Mouse (Mus musculus) forebrain, embryonic 15.5 days (tissue): ENCODE results near the gene Asic2. TPM values are rescaled to one million over a fixed set of nuclear protein-coding genes. Genes with fewer than 3 reads are reported as not detected.
A peak's percentile ranks its signal among the peaks of the same experiment; 100 is the strongest.

Source experiments
- ATAC-seq: fragments of 200-750 bp; cut with Nextera tagmentation; replicated peaks from 2 replicates; pipeline ENCODE4 v1.8.0; 2017; ENCODE audit warnings: mild to moderate bottlenecking, moderate TSS enrichment, moderate library complexity
- H3K27ac ChIP-seq: fragments of 300-500 bp; sonication (generic); replicated peaks from 2 replicates; pipeline ENCODE4 v1.5.1; 2015; ENCODE audit warnings: mild to moderate bottlenecking, inconsistent platforms
- H3K27me3 ChIP-seq: fragments of 300-500 bp; sonication (generic); 2 replicates; pipeline ENCODE4 v1.6.1; 2015; ENCODE audit warnings: inconsistent platforms
- H3K36me3 ChIP-seq: fragments of 300-500 bp; sonication (generic); 2 replicates; pipeline ENCODE4 v1.6.1; 2015; ENCODE audit warnings: mild to moderate bottlenecking, inconsistent platforms
- H3K4me1 ChIP-seq: fragments of 300-500 bp; sonication (generic); 2 replicates; pipeline ENCODE4 v1.6.1; 2015; ENCODE audit warnings: inconsistent platforms
- H3K4me2 ChIP-seq: fragments of 300-500 bp; sonication (generic); replicated peaks from 2 replicates; pipeline ENCODE4 v1.6.1; 2015; ENCODE audit warnings: mild to moderate bottlenecking, inconsistent platforms
- H3K4me3 ChIP-seq: fragments of 300-500 bp; sonication (generic); 2 replicates; pipeline ENCODE4 v1.5.1; 2015; ENCODE audit warnings: mild to moderate bottlenecking, inconsistent platforms
- H3K9ac ChIP-seq: fragments of 300-500 bp; sonication (generic); replicated peaks from 2 replicates; pipeline ENCODE4 v1.6.1; 2015; ENCODE audit warnings: mild to moderate bottlenecking, inconsistent platforms
- H3K9me3 ChIP-seq: fragments of 300-500 bp; sonication (generic); 2 replicates; pipeline ENCODE4 v1.6.1; 2016; ENCODE audit warnings: inconsistent platforms
- WGBS: fragments of 180-500 bp; shearing (Covaris S2); methylation state at CpG from one replicate; pipeline ENCODE4 v1.1.7; 2015; ENCODE audit warnings: mixed read lengths; 5-methylcytosine and 5-hydroxymethylcytosine counted together
- polyA plus RNA-seq: library from polyadenylated mRNA; unstranded; fragments of >200 nt; fragmentation: Nextera tagmentation; extraction: Ambion mirVana; gene quantifications from 2 replicates; pipeline ENCODE4 v1.2.1, GENCODE M21; 2015

The Asic2 gene
- polyA plus RNA-seq, 1 experiment from 2014 or later: 5.5 TPM

DNA sequence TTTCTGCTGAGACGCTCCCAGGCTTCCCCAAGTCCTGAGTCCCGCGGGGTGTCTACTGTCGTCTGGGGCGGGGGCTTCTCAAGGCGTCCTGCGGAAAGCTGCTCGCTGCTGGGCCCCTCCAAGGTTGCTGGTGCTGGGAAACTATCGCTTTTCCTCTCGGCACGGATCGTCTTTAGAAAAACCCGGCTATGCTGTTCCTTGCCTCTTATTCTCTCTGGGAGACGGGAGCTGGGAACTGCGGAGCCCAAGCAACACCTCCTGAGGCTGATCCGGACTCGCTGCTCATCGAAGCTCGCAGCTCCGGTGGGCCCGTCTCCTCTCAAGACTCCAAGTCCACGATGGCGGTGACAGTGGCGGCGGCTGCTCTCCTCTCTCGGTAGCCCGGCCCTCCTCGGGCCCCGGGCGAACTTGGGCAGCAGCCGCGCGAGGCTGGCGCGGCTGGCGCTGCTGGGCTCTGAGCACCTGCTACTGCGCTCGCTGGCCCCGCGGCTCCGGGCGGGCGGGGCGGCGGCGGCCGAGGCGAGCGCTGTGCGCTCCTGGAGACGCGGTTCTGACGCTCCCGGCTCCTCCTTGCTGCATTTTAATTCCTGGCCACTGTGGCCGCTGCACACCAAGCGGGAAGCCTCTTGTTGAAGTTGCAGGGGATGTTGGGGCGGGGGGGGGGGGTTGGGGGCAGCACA, 815.0 kb downstream of the Asic2 start:
- Histone ChIP-seq H3K4me3 (peak overlapping the region; percentile 71), H3K9ac (peak overlapping the region; percentile 66), H3K27ac (peak overlapping the region; percentile 81), H3K4me1 (peaks cover 38% of the 10 kb centered on the region), H3K9me3 (no peaks in the 10 kb centered on the region), H3K36me3 (no peaks in the 10 kb centered on the region), H3K27me3 (peaks cover 12% of the 10 kb centered on the region; the same call in 1 of the 2 replicates), H3K4me2 (peak overlapping the region; percentile 98)
- peak; percentile 88 for ATAC-seq
- WGBS: under 1% methylated on average over 57 of the region's 57 CpGs

DNA sequence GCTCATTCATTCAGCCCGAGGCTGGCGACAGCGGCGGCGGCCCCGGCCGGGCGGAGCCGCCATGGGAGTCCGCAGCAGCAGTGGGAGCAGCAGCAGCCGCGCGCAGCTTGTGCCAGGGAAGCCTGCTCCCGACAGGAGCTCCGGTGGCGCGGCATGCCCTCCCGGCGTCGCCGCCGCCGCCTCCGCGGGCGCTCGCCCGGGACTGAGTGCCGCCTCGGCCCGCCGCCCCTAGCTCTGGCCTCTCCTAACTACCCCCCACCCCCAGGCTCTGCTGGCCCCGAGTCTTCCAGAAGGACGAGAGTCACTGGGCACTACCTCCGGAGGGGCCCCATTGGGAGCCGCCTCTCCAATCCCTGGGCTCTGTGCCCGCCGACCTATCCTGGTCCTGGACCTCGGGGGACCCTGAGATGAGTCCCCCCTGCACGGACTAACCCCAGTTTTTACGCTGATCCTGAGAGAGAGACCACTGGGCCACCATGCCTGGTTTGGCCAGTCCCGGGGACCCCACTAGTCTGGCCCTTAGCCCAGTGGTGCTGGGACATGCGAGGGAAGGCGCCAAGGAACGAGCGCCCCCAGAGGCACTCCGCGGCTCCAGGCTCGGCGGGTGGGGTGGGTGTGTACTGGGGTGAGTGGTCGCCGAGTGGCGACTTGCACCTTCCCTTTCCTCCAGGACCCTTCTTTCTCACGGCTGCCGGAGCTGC, 815.6 kb downstream of the Asic2 start:
- Histone ChIP-seq H3K4me2 (peak overlapping the region; percentile 98), H3K4me3 (peak overlapping the region; percentile 71), H3K9me3 (no peaks in the 10 kb centered on the region), H3K4me1 (peaks cover 39% of the 10 kb centered on the region), H3K27me3 (peaks cover 12% of the 10 kb centered on the region; the same call in 1 of the 2 replicates), H3K9ac (peak overlapping the region; percentile 66), H3K27ac (peak overlapping the region; percentile 81), H3K36me3 (no peaks in the 10 kb centered on the region)
- peak; percentile 85 for ATAC-seq
- WGBS: under 1% methylated on average over 54 of the region's 55 CpGs

DNA sequence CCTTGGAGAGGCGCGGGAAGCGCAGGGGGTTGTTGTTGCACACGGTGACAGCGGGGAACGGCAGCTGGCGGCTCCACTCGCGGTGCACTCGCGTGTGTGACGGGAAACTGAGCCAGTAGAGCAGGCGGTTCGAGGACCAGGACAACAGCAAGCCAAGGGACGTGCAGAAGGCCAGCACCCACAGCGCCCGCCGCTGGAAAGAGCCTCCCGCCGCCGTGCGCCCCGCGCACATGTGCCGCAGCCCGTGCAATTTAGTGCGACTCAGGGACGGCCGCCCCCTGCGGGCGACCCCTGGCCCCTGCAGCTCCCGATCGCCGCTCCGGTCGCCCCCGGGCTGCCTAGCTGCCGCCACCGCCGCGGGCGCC, 816.3 kb downstream of the Asic2 start:
- H3K36me3 ChIP-seq: no peaks in the 10 kb centered on the region
- peaks cover 39% of the 10 kb centered on the region for H3K4me1 ChIP-seq
- H3K4me3 ChIP-seq: peak overlapping the region; percentile 71
- H3K27me3 ChIP-seq: peaks cover 12% of the 10 kb centered on the region; the same call in 1 of the 2 replicates
- no peaks in the 10 kb centered on the region for H3K9me3 ChIP-seq
- peak; percentile 61 for ATAC-seq
- peak overlapping the region; percentile 98 for H3K4me2 ChIP-seq
- H3K27ac ChIP-seq: peak overlapping the region; percentile 81; the same call in 1 of the 2 replicates
- H3K9ac ChIP-seq: peak overlapping the region; percentile 66
- 2% methylated on average over 25 of the region's 42 CpGs for WGBS

DNA sequence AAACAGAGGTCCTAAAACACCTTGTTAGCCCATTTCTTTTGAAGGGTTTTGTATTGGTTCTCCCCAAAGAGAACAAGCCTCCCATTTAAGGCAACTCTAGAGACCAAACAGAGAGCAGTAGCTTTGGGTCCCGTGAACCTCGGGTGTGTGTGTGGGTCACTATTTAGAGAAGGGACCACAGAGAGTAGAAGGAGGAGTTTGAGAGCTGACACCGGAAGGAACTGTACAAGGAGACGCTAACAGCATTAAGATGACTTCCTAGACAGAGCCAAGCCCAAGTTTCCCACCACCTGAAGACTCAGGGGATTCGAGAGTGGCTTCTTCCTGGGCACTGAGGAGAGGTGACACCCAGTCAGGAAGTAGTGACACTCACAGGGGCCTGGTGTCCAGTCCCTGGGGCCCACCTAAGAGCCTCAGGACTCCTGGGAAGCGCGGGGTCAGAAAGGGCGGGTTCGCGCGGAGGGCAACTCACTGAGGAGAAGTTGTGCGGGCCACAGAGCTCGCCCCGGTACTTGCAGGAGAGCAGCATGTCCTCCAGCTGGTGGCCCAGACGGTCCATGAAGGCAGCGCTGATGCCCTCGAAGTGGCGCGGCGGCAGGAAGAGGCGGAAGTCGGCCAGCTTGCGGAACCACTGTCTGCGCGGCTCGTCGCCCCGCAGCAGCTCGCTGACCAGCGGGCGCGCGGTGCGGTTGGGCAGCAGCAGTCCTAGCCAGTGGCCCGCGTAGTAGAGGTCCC, 816.8 kb downstream of the Asic2 start:
- H3K4me2 ChIP-seq: peak overlapping the region; percentile 98
- peak overlapping the region; percentile 66 for H3K9ac ChIP-seq
- peaks cover 39% of the 10 kb centered on the region for H3K4me1 ChIP-seq
- no peak overlapping the region for H3K27ac ChIP-seq
- peaks cover 12% of the 10 kb centered on the region; the same call in 1 of the 2 replicates for H3K27me3 ChIP-seq
- no peaks in the 10 kb centered on the region for H3K9me3 ChIP-seq
- ATAC-seq: no peak
- no peaks in the 10 kb centered on the region for H3K36me3 ChIP-seq
- 5% methylated on average over 36 of the region's 36 CpGs for WGBS
- peak overlapping the region; percentile 71 for H3K4me3 ChIP-seq

DNA sequence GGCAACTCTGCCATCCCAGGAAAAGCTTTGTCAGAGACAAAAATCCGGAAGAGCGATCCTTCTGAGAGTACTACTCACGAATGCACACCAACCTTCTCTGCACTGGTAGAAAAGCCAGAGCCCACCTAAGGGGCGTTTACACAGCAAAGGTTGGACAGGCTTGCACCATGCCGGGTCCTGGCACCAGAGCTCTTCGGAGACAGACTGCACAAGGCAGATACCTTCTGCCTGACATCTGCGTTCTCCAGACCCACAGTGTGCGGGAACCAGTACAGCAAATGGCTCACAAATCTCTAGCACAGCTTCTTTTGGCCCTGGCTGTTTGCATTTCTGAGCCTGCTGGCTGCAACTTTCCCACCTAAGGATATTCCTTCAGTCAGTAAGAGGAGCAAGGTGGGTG, 817.6 kb downstream of the Asic2 start:
- H3K4me2 ChIP-seq: 0 out of 2 replicates have a peak overlapping the region, but pooled peaks have one; percentile 16
- ATAC-seq: no peak
- H3K4me3 ChIP-seq: no peak overlapping the region
- no peaks in the 10 kb centered on the region for H3K36me3 ChIP-seq
- WGBS: 85% methylated on average over 8 of the region's 8 CpGs
- H3K27ac ChIP-seq: no peak overlapping the region
- peaks cover 39% of the 10 kb centered on the region for H3K4me1 ChIP-seq
- peaks cover 12% of the 10 kb centered on the region; the same call in 1 of the 2 replicates for H3K27me3 ChIP-seq
- H3K9me3 ChIP-seq: no peaks in the 10 kb centered on the region
- H3K9ac ChIP-seq: no peak overlapping the region

DNA sequence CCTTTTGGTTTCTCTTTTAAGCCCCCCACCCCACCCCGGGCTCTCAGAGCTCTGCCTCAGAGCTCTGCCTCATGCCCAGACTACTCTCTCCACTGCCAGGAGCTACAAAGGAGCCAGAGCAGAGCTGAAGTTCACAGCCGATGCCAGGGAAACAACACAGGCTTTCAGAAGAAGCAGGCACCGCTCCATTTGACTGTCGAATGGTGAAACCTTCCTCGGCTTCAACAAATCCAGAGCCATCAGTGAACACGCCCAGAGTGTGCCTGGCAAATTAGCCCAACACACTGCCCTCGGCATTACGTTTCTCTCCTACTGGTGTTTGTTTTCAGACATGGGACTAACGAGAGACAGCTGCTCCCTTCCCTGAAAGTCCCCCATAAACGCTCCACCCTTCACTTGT, 819.8 kb downstream of the Asic2 start:
- H3K9ac ChIP-seq: no peak overlapping the region
- whole genome bisulfite sequencing: 40% methylated on average over 10 of the region's 10 CpGs
- H3K9me3 ChIP-seq: no peaks in the 10 kb centered on the region
- ATAC-seq: no peak
- H3K4me3 ChIP-seq: no peak overlapping the region
- H3K27me3 ChIP-seq: peaks cover 10% of the 10 kb centered on the region; the same call in 1 of the 2 replicates
- no peak overlapping the region; the same call in 1 of the 2 replicates for H3K4me2 ChIP-seq
- no peak overlapping the region for H3K27ac ChIP-seq
- H3K36me3 ChIP-seq: no peaks in the 10 kb centered on the region
- H3K4me1 ChIP-seq: peaks cover 31% of the 10 kb centered on the region

DNA sequence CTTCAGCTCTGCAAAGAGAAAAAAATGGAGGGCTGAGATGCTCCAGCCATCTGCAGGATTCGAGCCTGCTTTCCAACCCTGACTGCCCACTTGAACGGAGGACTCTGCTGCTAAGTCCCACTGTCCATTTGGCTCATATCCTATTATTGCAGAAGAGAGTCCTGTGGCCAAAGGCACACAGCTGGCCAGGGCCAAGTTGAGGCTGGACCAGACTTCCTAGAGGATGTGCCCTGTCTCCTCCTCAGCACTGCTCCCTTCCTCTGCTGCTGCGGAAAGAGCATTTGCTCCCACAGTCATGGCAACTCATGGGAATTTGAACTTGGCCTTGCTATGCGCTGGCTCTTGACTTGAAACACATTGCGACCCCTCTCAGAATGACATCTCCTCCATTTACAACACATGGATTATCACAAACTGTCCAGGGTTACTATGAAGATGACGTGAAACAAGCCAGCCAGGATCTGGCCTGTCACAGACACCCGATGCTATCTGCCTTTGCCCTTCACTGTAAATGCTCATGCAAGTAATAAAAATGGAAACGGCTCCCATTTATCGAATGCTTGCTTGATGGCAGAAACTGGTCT, 821.6 kb downstream of the Asic2 start:
- Histone ChIP-seq H3K36me3 (no peaks in the 10 kb centered on the region), H3K27ac (no peak overlapping the region), H3K9me3 (no peaks in the 10 kb centered on the region), H3K9ac (no peak overlapping the region), H3K4me2 (no peak overlapping the region), H3K4me3 (no peak overlapping the region), H3K27me3 (peaks cover 10% of the 10 kb centered on the region; the same call in 1 of the 2 replicates), H3K4me1 (peaks cover 18% of the 10 kb centered on the region)
- ATAC-seq: no peak
- 89% methylated on average over 9 of the region's 9 CpGs for WGBS

DNA sequence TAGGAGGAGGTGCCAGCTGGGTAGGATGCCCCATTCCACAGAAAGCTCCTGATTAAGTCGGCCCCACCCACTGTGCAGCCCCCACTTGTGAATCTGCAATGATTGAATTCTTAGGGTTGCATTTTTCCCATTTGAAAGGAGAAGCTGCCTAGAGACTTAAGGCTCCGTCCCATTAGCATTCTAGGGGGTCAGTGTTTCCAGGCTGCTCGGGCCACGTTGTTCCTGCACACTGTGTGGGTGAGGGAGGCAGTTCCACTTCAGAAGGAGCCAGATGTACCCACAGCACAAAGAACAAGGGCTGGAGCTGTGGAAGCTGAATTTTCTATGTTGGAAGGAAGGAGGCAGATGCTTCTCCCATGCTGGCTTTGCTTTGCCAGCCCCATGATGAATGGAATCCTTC, 833.1 kb downstream of the Asic2 start:
- Histone ChIP-seq H3K9me3 (no peaks in the 10 kb centered on the region), H3K36me3 (no peaks in the 10 kb centered on the region), H3K27ac (no peak overlapping the region), H3K9ac (no peak overlapping the region), H3K4me1 (no peaks in the 10 kb centered on the region), H3K4me2 (no peak overlapping the region), H3K4me3 (no peak overlapping the region), H3K27me3 (no peaks in the 10 kb centered on the region)
- ATAC-seq: no peak
- 26% methylated on average over 4 of the region's 4 CpGs for WGBS

DNA sequence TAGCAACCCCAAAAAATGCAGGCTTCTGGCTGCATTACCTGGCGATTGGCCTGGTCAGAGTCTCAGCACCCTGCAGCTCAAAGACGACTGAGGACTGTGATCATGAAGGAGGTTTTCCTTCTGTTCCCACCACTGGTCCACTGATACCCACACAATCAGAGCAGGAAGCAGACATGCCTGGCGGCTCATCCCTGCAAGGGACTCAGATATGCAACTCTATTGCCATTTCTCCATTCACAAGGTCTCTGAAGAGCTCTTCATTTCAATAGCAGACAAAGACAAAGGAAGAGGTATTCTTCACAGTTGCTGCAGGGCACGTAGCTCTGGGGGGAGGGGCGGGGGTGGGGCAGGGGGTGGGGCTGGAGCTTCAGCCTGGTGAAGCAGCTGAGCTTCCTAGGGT, 834.3 kb downstream of the Asic2 start:
- Histone ChIP-seq H3K4me3 (no peak overlapping the region), H3K9me3 (no peaks in the 10 kb centered on the region), H3K27ac (no peak overlapping the region), H3K27me3 (no peaks in the 10 kb centered on the region), H3K4me2 (no peak overlapping the region), H3K36me3 (no peaks in the 10 kb centered on the region), H3K9ac (no peak overlapping the region), H3K4me1 (no peaks in the 10 kb centered on the region)
- 8% methylated on average over 5 of the region's 5 CpGs for WGBS
- ATAC-seq: no peak

DNA sequence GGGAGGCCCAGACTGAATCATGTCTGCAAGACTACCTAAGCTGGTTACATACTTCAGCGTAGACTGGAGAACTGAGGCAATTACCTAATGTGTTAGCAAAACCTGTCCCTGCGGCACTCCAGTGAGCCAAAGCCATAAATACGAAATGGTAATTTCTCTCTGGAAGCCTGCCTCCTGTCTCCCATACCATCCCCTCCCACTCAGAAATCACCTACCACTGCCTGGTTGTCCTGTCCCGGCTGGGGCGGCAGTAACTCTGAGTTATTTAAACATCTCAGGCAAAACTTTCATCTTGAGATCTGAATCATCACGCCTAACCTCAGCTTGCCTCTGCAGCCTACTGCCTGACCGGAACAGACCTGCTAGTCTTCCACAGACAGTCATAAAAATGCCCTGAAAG, 835.6 kb downstream of the Asic2 start:
- no peaks in the 10 kb centered on the region for H3K36me3 ChIP-seq
- no peak for ATAC-seq
- H3K4me1 ChIP-seq: no peaks in the 10 kb centered on the region
- H3K9me3 ChIP-seq: no peaks in the 10 kb centered on the region
- H3K4me3 ChIP-seq: no peak overlapping the region
- no peak overlapping the region for H3K9ac ChIP-seq
- H3K27me3 ChIP-seq: no peaks in the 10 kb centered on the region
- no peak overlapping the region for H3K4me2 ChIP-seq
- no peak overlapping the region for H3K27ac ChIP-seq
- WGBS: 95% methylated on average over 7 of the region's 7 CpGs

DNA sequence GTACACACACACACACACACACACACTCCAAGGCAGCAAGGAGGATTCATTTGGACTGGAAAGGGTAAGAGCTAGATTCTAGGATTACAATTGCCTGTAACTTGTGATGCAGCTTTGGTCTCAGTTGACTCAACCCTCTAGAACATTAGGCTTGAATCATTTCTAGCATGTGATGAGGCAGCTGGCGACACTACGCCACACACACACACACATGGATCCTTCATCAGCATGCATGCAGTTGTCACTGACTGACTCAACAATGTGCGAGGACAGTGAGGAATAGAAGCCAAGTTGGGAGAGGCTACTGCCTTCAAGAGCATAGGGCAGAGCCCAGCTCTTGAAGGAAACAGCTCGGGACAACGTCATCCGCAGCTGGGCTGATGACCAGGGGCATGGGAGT, 843.9 kb downstream of the Asic2 start:
- Histone ChIP-seq H3K4me3 (no peak overlapping the region), H3K4me2 (no peak overlapping the region), H3K9ac (no peak overlapping the region), H3K27ac (no peak overlapping the region), H3K9me3 (no peaks in the 10 kb centered on the region), H3K36me3 (no peaks in the 10 kb centered on the region), H3K27me3 (no peaks in the 10 kb centered on the region), H3K4me1 (no peaks in the 10 kb centered on the region)
- WGBS: 95% methylated on average over 6 of the region's 6 CpGs
- ATAC-seq: no peak
